Mouse (Mus musculus) erythroblast, embryonic 14.5 days (primary cell): ENCODE results near the gene Gripap1. TPM values are rescaled to one million over a fixed set of nuclear protein-coding genes. Genes with fewer than 3 reads are reported as not detected.

Source experiments
- H3K27me3 ChIP-seq: 2 replicates; pipeline ENCODE4 v1.6.1; 2012; ENCODE audit warnings: inconsistent platforms; ENCODE audit not compliant: control insufficient read depth
- H3K36me3 ChIP-seq: 2 replicates; pipeline ENCODE4 v1.6.1; 2012; ENCODE audit warnings: mild to moderate bottlenecking, inconsistent platforms; ENCODE audit not compliant: control insufficient read depth
- H3K4me1 ChIP-seq: 2 replicates; pipeline ENCODE4 v1.6.1; 2012; ENCODE audit warnings: inconsistent platforms; ENCODE audit not compliant: control insufficient read depth
- H3K4me3 ChIP-seq: replicated peaks from 2 replicates; pipeline ENCODE3; 2012; ENCODE audit warnings: moderate library complexity, mild to moderate bottlenecking, inconsistent platforms
- H3K9me3 ChIP-seq: 2 replicates; pipeline ENCODE4 v1.6.1; 2012; ENCODE audit warnings: low read length, inconsistent platforms, mixed read lengths; ENCODE audit not compliant: control insufficient read depth
- GATA1 ChIP-seq: IDR thresholded peaks from 2 replicates; pipeline ENCODE4 v1.6.1; 2012; ENCODE audit warnings: low read length, inconsistent platforms, mixed read lengths
- TAL1 ChIP-seq: IDR thresholded peaks from 3 replicates; pipeline ENCODE4 v1.6.1; 2012; ENCODE audit warnings: low read length, inconsistent platforms, mixed read lengths
- polyA plus RNA-seq: library from polyadenylated mRNA; stranded (reverse); fragments of >175 nt; gene quantifications from 2 replicates; pipeline ENCODE4 v1.2.3, GENCODE M21; 2012

Gene Gripap1
- polyA plus RNA-seq, 1 experiment: 3.5 TPM

DNA sequence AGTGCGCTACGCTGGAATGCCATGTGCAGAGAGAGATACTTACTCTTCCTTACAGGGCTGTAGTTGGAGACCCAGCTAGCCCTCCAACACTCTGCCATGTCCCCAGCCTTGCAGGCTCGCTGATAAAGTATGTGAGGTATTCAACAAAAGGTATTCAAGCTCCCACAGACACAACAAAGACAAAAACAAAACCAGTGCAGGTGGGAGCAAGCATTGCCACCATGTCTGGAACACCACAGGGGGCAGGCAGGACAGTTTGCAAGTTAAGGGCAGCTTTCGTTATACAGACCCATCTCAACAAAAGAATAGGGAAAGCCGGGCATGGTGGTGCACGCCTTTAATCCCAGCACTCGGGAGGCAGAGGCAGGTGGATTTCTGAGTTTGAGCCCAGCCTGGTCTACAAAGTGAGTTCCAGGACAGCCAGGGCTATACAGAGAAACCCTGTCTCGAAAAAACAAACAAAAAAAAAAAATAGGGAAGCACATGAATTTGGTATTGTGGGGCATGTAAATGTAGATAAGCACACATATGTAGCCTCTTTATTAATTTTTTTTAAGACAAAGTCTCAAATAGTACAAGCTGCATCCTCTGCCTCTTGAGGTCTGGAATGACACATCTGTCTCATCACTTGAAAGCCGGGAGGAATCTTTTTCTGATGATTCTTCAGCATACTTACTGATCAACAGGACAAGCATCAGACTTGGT, 13.9 kb upstream of the Gripap1 start:
- Histone ChIP-seq H3K36me3 (peaks cover 44% of the 10 kb centered on the region), H3K4me1 (peaks cover 44% of the 10 kb centered on the region), H3K27me3 (no peaks in the 10 kb centered on the region), H3K9me3 (0 out of 2 replicates have a peak, but pooled peaks cover 3% of the 10 kb centered on the region), H3K4me3 (no peak overlapping the region)
- TF ChIP-seq GATA1 (no peak), TAL1 (no peak)

GRCm38 (mm10) chrX:7776329-7777082, 13.1 kb upstream of the Gripap1 start:
- no peak for TF ChIP-seq TAL1
- no peak for TF ChIP-seq GATA1
- 0 out of 2 replicates have a peak, but pooled peaks cover 3% of the 10 kb centered on the region for H3K9me3 ChIP-seq
- H3K4me1 ChIP-seq: peaks cover 51% of the 10 kb centered on the region
- H3K27me3 ChIP-seq: no peaks in the 10 kb centered on the region
- H3K36me3 ChIP-seq: peaks cover 35% of the 10 kb centered on the region
- H3K4me3 ChIP-seq: no peak overlapping the region

GRCm38 (mm10) chrX:7778450-7779244, 10.9 kb upstream of the Gripap1 start:
- Histone ChIP-seq H3K36me3 (peaks cover 16% of the 10 kb centered on the region), H3K4me3 (peak overlapping the region; percentile 51), H3K9me3 (no peaks in the 10 kb centered on the region), H3K4me1 (peaks cover 52% of the 10 kb centered on the region), H3K27me3 (no peaks in the 10 kb centered on the region)
- TF ChIP-seq TAL1 (no peak), GATA1 (peak; percentile 71)

GRCm38 (mm10) chrX:7779294-7779693, 10.3 kb upstream of the Gripap1 start:
- TF ChIP-seq GATA1 (no peak), TAL1 (no peak)
- Histone ChIP-seq H3K36me3 (peaks cover 9% of the 10 kb centered on the region), H3K4me3 (peak overlapping the region; percentile 51), H3K9me3 (no peaks in the 10 kb centered on the region), H3K27me3 (no peaks in the 10 kb centered on the region), H3K4me1 (peaks cover 52% of the 10 kb centered on the region)

DNA sequence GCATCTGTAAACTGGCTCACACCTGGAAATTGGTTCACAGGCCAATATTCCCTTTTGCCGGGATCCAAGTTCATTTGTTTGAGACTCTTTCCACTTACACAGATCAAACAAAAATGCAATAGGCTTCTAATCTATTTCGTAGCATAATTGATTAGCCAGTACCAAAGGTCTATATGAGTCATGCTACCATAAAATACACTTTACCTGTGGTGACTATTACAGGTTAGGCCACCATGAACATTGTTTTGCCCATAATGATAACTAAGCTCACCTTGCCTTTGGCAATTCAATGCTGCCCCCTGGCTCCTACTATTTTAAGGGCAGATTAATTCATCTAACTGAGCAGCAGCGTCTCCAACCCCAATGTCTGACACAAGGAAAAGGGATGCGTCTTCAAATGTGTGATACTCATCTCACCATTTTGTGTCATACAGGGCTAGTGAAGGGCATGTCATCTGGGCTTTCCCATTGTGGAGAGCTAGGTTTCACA, 6.9 kb upstream of the Gripap1 start:
- no peaks in the 10 kb centered on the region for H3K27me3 ChIP-seq
- H3K4me1 ChIP-seq: peaks cover 34% of the 10 kb centered on the region
- no peaks in the 10 kb centered on the region for H3K36me3 ChIP-seq
- H3K9me3 ChIP-seq: no peaks in the 10 kb centered on the region
- TF ChIP-seq GATA1 (no peak), TAL1 (no peak)
- H3K4me3 ChIP-seq: no peak overlapping the region

DNA sequence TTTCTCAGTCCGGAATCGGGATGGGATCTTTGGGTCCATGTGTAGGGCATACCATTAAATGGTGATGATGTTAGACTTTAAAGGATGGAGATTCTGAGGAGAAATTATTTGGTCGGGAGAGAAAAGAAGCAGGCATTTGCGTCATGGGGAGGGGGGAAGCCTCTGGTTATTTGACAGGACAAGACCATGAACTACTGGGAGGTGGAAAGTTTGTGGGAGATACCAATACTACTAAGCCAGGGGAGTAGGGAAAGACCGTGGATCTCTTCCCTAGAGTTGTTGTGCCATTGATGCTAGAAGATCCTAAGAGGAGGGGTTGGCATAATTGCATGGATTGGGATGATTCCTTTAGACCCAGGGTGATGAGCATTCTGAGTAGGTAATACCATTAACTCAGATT, 744 bp downstream of the Gripap1 start:
- Histone ChIP-seq H3K36me3 (peaks cover 40% of the 10 kb centered on the region), H3K9me3 (0 out of 2 replicates have a peak, but pooled peaks cover 2% of the 10 kb centered on the region), H3K27me3 (no peaks in the 10 kb centered on the region), H3K4me3 (peak overlapping the region; percentile 89), H3K4me1 (peaks cover 23% of the 10 kb centered on the region)
- TF ChIP-seq GATA1 (no peak), TAL1 (no peak)

GRCm38 (mm10) chrX:7793361-7793760, 3.8 kb downstream of the Gripap1 start:
- Histone ChIP-seq H3K4me3 (no peak overlapping the region), H3K27me3 (no peaks in the 10 kb centered on the region), H3K9me3 (0 out of 2 replicates have a peak, but pooled peaks cover 2% of the 10 kb centered on the region), H3K4me1 (peaks cover 31% of the 10 kb centered on the region), H3K36me3 (peaks cover 61% of the 10 kb centered on the region)
- TF ChIP-seq GATA1 (no peak), TAL1 (no peak)

DNA sequence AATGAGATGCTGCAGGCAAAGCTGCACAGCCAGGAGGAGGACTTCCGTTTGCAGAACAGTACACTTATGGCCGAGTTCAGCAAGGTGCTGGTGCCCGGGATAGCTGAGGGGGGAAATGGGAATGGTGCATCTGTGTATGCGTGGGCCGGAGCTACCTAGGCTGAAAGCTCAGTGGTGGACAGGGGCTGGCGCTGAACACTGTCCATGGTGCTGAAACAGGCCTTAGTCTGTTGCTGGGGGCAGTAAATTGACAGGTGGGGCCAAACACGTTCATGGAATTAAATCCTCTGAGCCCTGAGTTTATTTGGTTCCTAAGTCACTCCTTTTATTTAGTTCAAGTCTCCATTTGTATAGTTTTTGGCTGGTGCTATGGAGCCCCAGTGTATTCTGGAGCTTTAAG, 5.5 kb downstream of the Gripap1 start:
- Histone ChIP-seq H3K4me1 (peaks cover 29% of the 10 kb centered on the region), H3K9me3 (no peaks in the 10 kb centered on the region), H3K4me3 (no peak overlapping the region), H3K27me3 (no peaks in the 10 kb centered on the region), H3K36me3 (peaks cover 77% of the 10 kb centered on the region)
- TF ChIP-seq TAL1 (no peak), GATA1 (no peak)
